Mouse (Mus musculus) forebrain, embryonic 16.5 days (tissue): ENCODE measurements around the gene Plekha7. TPM values are rescaled to one million over a fixed set of nuclear protein-coding genes. Genes with fewer than 3 reads are reported as not detected.

ENCODE experiments used
- ATAC-seq: fragments of 200-750 bp; cut with Nextera tagmentation; 2 replicates; pipeline ENCODE4 v1.8.0; 2017; ENCODE audit warnings: mild to moderate bottlenecking, moderate library complexity
- H3K27ac ChIP-seq: fragments of 300-500 bp; sonication (generic); 2 replicates; pipeline ENCODE4 v1.5.1; 2014; ENCODE audit warnings: low read length, control low read depth
- H3K27me3 ChIP-seq: fragments of 300-500 bp; sonication (generic); replicated peaks from 2 replicates; pipeline ENCODE4 v1.6.1; 2014; ENCODE audit warnings: low read length; ENCODE audit not compliant: control insufficient read depth, insufficient read depth
- H3K36me3 ChIP-seq: fragments of 300-500 bp; sonication (generic); 2 replicates; pipeline ENCODE4 v1.6.1; 2014; ENCODE audit not compliant: control insufficient read depth, insufficient read depth
- H3K4me1 ChIP-seq: fragments of 300-500 bp; sonication (generic); replicated peaks from 2 replicates; pipeline ENCODE4 v1.6.1; 2014; ENCODE audit warnings: low read length; ENCODE audit not compliant: control insufficient read depth, insufficient read depth
- H3K4me2 ChIP-seq: fragments of 300-500 bp; sonication (generic); 2 replicates; pipeline ENCODE4 v1.6.1; 2014; ENCODE audit warnings: mild to moderate bottlenecking, low read length, control low read depth
- H3K4me3 ChIP-seq: fragments of 300-500 bp; sonication (generic); replicated peaks from 2 replicates; pipeline ENCODE4 v1.5.1; 2014; ENCODE audit warnings: mild to moderate bottlenecking, low read length, control low read depth
- H3K9ac ChIP-seq: fragments of 300-500 bp; sonication (generic); replicated peaks from 2 replicates; pipeline ENCODE4 v1.6.1; 2014; ENCODE audit warnings: low read depth, low read length, control low read depth
- H3K9me3 ChIP-seq: fragments of 300-500 bp; sonication (generic); 2 replicates; pipeline ENCODE4 v1.6.1; 2016; ENCODE audit warnings: low read length; ENCODE audit not compliant: control insufficient read depth
- WGBS: fragments of 180-500 bp; shearing (Covaris S2); extraction: QIAGEN DNeasy Blood & Tissue Kit; methylation state at CpG from one replicate; pipeline ENCODE4 v1.1.7; 2014; 5-methylcytosine and 5-hydroxymethylcytosine counted together
- polyA plus RNA-seq: library from polyadenylated mRNA; unstranded; fragments of >200 nt; fragmentation: Nextera tagmentation; extraction: Ambion mirVana; gene quantifications from 2 replicates; pipeline ENCODE4 v1.2.1, GENCODE M21; 2015

The Plekha7 gene
- polyA plus RNA-seq, 1 experiment from 2014 or later = 8.8 TPM

DNA sequence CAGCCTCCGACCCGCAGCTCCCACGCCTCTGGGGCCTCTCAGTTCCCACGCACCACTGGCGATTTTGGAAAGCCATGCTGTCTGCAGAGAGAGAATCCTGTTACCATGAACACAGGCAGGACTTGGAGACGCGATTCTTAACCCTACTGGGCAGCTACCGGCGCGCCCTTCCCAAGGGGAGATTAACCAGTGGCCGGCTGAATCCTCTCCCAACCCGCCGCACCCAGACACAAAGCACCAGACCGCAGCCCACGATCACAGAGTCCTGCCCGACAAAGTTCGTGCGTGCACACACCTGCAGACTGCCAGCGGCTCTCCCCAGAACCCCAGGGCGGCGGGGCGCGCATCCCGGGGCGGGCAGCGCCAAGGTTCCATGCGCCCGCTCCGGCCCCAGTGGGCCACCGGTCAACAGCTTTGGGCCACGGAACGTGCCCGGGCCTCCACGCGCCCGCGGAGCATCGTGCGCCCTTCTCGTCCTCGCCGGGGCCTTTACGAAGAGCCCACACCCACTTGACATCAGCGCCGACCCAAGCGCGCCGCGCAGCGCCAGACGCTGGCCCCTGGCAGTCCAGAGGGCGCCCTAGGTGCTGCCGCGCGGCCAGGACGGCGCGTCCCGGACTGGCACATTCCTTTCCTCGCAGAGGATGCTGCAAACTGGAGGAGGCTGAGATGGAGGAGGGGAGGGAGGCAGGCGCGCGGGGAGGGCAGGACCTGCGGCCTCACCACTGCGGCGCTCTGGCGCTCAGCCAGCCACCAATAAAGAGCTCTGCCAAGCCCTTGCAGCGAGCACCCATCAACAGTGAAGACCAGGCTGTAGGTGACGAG lies 70.8 kb downstream of the Plekha7 start:
- H3K4me1 ChIP-seq = peaks cover 17% of the 10 kb centered on the region
- H3K36me3 ChIP-seq = no peaks in the 10 kb centered on the region
- peak; percentile 38 for ATAC-seq
- H3K4me2 ChIP-seq = peak overlapping the region; percentile 98
- peak overlapping the region; percentile 59 for H3K9ac ChIP-seq
- no peaks in the 10 kb centered on the region; the same call in 1 of the 2 replicates for H3K27me3 ChIP-seq
- peak overlapping the region; percentile 53 for H3K4me3 ChIP-seq
- no peak overlapping the region for H3K27ac ChIP-seq
- H3K9me3 ChIP-seq = no peaks in the 10 kb centered on the region
- WGBS = 2% methylated on average over 69 of the region's 69 CpGs

DNA sequence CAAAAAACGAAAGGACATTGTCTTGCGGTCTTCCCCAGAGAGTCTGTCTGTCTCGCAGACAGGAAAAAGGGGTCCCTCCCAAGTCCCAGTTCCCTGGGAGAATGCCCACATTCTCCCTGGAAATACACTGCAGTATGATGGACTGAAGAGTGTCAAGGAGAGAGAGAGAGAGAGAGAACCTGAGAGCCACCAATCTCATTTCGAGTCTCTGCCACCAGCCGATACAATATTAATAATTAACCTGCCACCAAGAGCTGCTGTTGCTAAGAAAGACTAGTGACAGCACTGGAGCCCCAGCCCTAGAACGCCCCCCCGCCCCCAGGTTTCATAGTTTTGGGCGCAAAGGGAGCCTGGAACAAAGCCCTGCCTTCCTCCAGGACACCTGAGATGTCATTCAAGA lies 71.6 kb downstream of the Plekha7 start:
- no peaks in the 10 kb centered on the region; the same call in 1 of the 2 replicates for H3K27me3 ChIP-seq
- H3K36me3 ChIP-seq = no peaks in the 10 kb centered on the region
- H3K27ac ChIP-seq = no peak overlapping the region
- peak overlapping the region; percentile 53 for H3K4me3 ChIP-seq
- H3K4me2 ChIP-seq = peak overlapping the region; percentile 98
- H3K9ac ChIP-seq = peak overlapping the region; percentile 59
- 47% methylated on average over 8 of the region's 8 CpGs for WGBS
- H3K4me1 ChIP-seq = peaks cover 17% of the 10 kb centered on the region
- ATAC-seq = no peak
- no peaks in the 10 kb centered on the region for H3K9me3 ChIP-seq

DNA sequence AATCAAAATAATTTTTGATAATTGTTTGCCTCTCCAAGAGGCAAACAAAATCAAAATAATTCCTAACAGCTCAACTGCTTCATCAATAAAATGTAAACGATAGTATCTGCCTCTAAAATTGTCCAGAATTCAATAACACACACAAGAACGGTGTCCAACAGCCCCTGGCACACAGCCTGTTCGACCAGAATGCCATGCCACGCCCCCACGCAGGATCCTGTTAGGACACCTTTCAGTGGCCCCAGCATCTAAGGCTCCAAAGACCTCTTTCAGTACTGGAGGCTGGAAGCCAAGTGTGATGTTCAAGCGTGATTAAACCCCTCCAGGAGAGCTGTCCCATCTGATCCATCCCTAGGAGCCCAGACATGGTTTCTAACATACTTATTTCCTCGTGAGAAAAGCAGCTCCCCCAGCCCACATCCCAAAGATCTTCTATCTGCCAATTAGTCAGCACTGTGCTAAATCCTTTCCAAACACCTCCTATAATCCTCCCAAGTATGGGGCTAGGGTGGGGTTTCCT lies 73.8 kb downstream of the Plekha7 start:
- WGBS = 32% methylated on average over 7 of the region's 7 CpGs
- no peak overlapping the region for H3K4me3 ChIP-seq
- H3K4me2 ChIP-seq = no peak overlapping the region
- H3K9me3 ChIP-seq = no peaks in the 10 kb centered on the region
- no peaks in the 10 kb centered on the region; the same call in 1 of the 2 replicates for H3K27me3 ChIP-seq
- no peak for ATAC-seq
- H3K9ac ChIP-seq = no peak overlapping the region
- no peak overlapping the region for H3K27ac ChIP-seq
- no peaks in the 10 kb centered on the region for H3K36me3 ChIP-seq
- H3K4me1 ChIP-seq = peaks cover 17% of the 10 kb centered on the region

DNA sequence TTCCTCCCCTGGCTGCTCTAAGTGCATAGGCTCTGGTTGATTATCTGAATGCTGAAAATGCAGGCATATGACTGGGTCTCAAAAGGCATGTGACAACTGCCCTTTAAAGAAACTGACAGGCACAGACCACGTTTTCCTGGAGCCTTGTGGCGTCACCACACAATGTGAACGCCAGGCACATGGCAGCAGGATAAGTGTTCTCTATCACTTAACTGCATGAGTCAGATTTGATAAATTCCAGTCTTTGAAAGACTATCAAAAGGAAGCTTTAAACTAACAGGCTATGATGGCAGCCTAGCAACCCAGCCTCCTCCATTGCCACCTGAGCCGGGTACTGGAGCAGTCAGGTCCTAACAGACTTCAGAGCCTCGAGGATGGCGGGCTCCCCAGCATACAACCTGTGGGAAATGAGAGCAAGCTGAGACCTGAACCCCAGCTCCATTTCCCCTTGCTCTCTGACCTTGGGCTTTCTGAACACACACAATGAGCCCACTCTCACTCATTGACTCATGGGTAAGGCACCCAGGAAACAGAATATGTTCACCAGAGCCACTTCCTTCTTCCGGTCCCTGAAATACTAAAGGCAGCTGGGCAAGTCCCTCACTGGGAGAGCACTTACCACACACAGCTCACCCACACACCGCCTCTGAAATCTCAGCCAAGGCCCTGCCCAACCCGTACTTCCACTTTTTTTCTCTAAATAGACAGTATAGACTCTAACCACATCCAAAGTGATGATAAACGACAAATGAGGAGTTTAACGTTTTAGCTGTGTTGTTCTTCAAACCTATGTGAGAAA lies 77.2 kb downstream of the Plekha7 start:
- H3K4me2 ChIP-seq = no peak overlapping the region
- H3K27ac ChIP-seq = no peak overlapping the region
- no peaks in the 10 kb centered on the region for H3K27me3 ChIP-seq
- ATAC-seq = no peak
- peaks cover 10% of the 10 kb centered on the region for H3K4me1 ChIP-seq
- no peak overlapping the region for H3K4me3 ChIP-seq
- H3K36me3 ChIP-seq = no peaks in the 10 kb centered on the region
- 69% methylated on average over 11 of the region's 11 CpGs for WGBS
- H3K9ac ChIP-seq = no peak overlapping the region
- H3K9me3 ChIP-seq = no peaks in the 10 kb centered on the region

DNA sequence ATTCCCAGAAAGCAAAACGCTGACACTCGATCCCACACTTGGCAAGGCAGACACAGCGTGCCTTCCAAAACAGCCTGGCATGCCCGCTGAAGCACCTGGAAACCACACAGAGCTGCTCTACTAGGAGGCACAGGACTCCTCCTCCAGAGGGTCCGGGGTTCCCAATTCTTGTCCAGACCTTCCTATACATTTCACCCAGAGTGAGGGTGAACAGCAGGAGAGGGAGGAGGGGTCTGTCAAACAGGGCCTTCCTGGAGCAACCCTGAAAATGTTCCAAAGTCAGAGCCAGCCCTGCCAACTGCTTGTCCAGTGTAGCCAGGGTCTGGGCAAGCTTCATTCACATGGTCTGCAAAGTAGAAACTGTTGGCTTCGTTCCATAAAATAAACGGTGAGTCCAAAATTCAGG lies 81.3 kb downstream of the Plekha7 start:
- no peak overlapping the region for H3K27ac ChIP-seq
- H3K27me3 ChIP-seq = no peaks in the 10 kb centered on the region
- H3K9ac ChIP-seq = no peak overlapping the region
- no peak overlapping the region for H3K4me3 ChIP-seq
- ATAC-seq = no peak
- no peaks in the 10 kb centered on the region for H3K36me3 ChIP-seq
- 37% methylated on average over 7 of the region's 7 CpGs for WGBS
- H3K4me1 ChIP-seq = peaks cover 17% of the 10 kb centered on the region
- H3K9me3 ChIP-seq = no peaks in the 10 kb centered on the region
- H3K4me2 ChIP-seq = no peak overlapping the region

DNA sequence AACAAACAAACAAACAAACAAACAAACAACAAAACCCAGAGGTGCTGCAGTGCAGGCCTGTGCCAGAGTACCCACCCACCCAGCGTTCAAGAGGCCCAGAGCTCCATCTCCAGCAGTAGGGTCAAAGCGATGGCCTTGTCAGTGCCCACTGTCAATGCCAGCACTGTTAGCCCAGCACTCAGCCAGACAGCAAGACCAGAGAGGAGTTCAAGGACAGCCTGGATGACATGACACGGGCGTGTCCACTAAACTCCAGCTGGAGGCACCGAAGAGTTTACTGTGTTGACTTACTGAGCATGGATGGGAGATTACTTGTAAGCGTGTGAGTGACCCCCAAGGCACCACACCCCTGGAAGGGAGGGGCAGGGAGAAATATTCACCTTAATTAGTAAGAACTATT lies 81.9 kb downstream of the Plekha7 start:
- Histone ChIP-seq H3K4me3 (no peak overlapping the region), H3K4me2 (no peak overlapping the region), H3K9me3 (no peaks in the 10 kb centered on the region), H3K27ac (no peak overlapping the region), H3K27me3 (no peaks in the 10 kb centered on the region), H3K36me3 (no peaks in the 10 kb centered on the region), H3K9ac (no peak overlapping the region), H3K4me1 (peaks cover 21% of the 10 kb centered on the region)
- no peak for ATAC-seq
- WGBS = 92% methylated on average over 6 of the region's 6 CpGs

DNA sequence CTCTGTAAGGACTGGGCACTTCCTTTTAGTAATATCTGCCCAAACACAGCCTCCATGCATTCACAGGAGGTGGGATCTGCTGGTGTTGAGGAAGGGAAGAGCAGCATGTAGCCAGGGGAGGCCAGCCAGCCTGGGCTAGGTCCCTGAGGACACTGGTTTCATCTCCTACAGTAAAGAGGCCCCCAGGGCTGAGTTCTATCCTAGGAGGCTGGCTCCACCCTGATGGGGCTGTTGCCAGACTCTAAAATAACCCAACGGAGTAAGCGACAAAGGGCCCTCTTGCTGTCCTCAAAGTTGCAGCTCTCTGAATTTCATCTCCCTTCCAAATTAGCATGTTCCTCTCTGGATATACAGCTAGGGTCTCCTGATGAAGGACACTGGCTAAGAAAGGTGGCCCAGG lies 83.6 kb downstream of the Plekha7 start:
- 55% methylated on average over 2 of the region's 2 CpGs for WGBS
- Histone ChIP-seq H3K4me1 (peaks cover 23% of the 10 kb centered on the region), H3K9me3 (no peaks in the 10 kb centered on the region), H3K27me3 (no peaks in the 10 kb centered on the region), H3K9ac (no peak overlapping the region), H3K4me2 (no peak overlapping the region), H3K36me3 (no peaks in the 10 kb centered on the region), H3K4me3 (no peak overlapping the region), H3K27ac (no peak overlapping the region)
- no peak for ATAC-seq

DNA sequence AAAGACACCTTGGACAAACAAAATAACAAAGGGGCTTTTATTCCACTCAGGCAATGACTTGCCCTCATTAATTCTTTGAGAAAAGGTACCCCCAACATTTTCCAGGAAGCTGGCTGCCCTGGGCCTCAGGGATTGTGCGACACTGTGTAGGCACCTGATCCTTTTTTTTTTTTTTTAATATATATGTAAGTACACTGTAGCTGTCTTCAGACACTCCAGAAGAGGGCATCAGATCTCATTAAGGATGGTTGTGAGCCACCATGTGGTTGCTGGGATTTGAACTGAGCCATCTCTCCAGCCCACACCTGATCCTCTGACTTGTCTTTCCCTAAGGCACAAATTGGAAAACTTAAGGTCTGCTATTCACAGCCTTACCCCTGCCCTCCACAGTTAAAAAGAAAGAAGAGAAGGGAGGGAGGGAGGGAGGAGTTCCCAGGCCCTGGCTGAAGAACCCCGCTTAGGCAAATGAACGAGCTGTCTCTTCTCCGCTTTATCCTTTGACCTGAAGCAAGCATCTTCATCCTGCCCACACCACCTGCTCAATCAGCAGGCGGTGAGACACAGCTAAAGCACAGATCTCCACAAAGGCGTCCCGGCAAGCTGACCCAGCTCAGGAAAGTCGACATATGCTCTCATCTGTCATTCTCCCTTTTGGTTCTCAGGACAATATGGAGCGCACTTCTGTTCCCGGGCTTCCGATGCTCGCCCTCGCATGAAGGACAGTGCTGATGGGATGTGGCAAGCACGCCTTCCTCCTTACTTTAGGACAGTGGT lies 85.0 kb downstream of the Plekha7 start:
- Histone ChIP-seq H3K4me1 (peaks cover 23% of the 10 kb centered on the region), H3K27me3 (no peaks in the 10 kb centered on the region), H3K27ac (no peak overlapping the region), H3K4me3 (no peak overlapping the region), H3K9me3 (no peaks in the 10 kb centered on the region), H3K4me2 (no peak overlapping the region), H3K36me3 (no peaks in the 10 kb centered on the region), H3K9ac (no peak overlapping the region)
- ATAC-seq = no peak
- 33% methylated on average over 14 of the region's 14 CpGs for WGBS
